Mouse (Mus musculus): ENCODE data around the gene Dse. TPM values are rescaled to one million over a fixed set of nuclear protein-coding genes. Genes with fewer than 3 reads are reported as not detected.
A peak's percentile ranks its signal among the peaks of the same experiment; 100 is the strongest.
"Not testable (repeated sequence)": the region's sequence is repeated elsewhere in the genome, so short reads cannot be mapped to it uniquely, and the experiment has no call there.

The Dse gene
- 44.0 and 44.5 TPM in 2 replicates for polyA plus RNA-seq (2015; fragmentation: Nextera tagmentation; extraction: Ambion mirVana)

GRCm38 (mm10) chr10:34207503-34207850, at the start of gene Dse:
Dse (minus strand) TSS chr10:34207715.
- Histone ChIP-seq H3K4me1 (peaks cover 23% of the 10 kb centered on the region), H3K9ac (peak within 1 kb of the TSS; percentile 89), H3K36me3 (peaks cover 6% of the 10 kb centered on the region; the same call in 1 of the 2 replicates), H3K9me3 (no peaks in the 10 kb centered on the region), H3K27me3 (no peaks in the 10 kb centered on the region), H3K4me3 (peak within 1 kb of the TSS; percentile 67), H3K27ac (peak within 1 kb of the TSS; percentile 95), H3K4me2 (replicated peaks) (peak within 1 kb of the TSS; percentile 73)
- peak; percentile 71 for ATAC-seq (ENCODE audit: low FRiP score, low read depth)
- WGBS: under 1% methylated on average over 14 of the region's 14 CpGs

GRCm38 (mm10) chr10:34252833-34253232, 45.3 kb upstream of the Dse start:
- not testable (repeated sequence) for H3K9ac ChIP-seq; ATAC-seq (ENCODE audit: low FRiP score, low read depth); H3K4me3 ChIP-seq; H3K9me3 ChIP-seq; H3K36me3 ChIP-seq; H3K4me2 ChIP-seq (replicated peaks); H3K4me1 ChIP-seq; H3K27me3 ChIP-seq; H3K27ac ChIP-seq
- 88% methylated on average over 9 of the region's 9 CpGs for WGBS

DNA sequence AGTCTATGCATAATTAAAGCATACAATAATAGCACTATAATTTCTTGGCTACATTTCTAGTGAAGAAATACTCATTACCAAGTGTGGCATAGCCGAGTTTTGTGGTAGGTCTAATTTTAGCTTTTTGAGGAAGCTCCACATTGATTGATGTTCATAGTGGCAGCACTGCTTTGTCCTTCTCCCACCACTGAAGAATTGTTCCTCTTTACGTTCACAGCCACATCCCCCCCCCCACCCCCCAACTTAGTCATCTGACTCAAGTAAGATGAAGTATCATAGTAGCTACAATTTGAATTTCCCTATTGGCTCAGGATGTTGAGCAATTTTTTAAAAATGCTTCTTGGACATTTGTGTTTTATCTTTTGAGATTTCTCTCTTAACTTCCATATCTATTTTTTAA, 42.1 kb upstream of the Dse start:
- no peaks in the 10 kb centered on the region for H3K4me1 ChIP-seq
- no peak overlapping the region for H3K4me2 ChIP-seq (replicated peaks)
- no peaks in the 10 kb centered on the region for H3K36me3 ChIP-seq
- no peaks in the 10 kb centered on the region for H3K9me3 ChIP-seq
- no peak overlapping the region for H3K9ac ChIP-seq
- WGBS: 77% methylated on average over 2 of the region's 2 CpGs
- H3K27ac ChIP-seq: no peak overlapping the region
- H3K27me3 ChIP-seq: no peaks in the 10 kb centered on the region
- H3K4me3 ChIP-seq: no peak overlapping the region
- no peak for ATAC-seq (ENCODE audit: low FRiP score, low read depth)

- Histone ChIP-seq H3K27ac (no peak overlapping the region), H3K36me3 (no peaks in the 10 kb centered on the region), H3K27me3 (no peaks in the 10 kb centered on the region), H3K4me1 (no peaks in the 10 kb centered on the region), H3K9me3 (no peaks in the 10 kb centered on the region), H3K4me3 (no peak overlapping the region), H3K9ac (no peak overlapping the region), H3K4me2 (replicated peaks) (no peak overlapping the region)
- no peak for ATAC-seq (ENCODE audit: low FRiP score, low read depth)
- 44% methylated on average over 3 of the region's 3 CpGs for WGBS
Observed at GRCm38 (mm10) chr10:34247757-34248156, 40.2 kb upstream of the Dse start.

- H3K4me1 ChIP-seq: no peaks in the 10 kb centered on the region
- no peak for ATAC-seq (ENCODE audit: low FRiP score, low read depth)
Observed at GRCm38 (mm10) chr10:34246106-34246505, 38.6 kb upstream of the Dse start.

GRCm38 (mm10) chr10:34244745-34245144, 37.2 kb upstream of the Dse start:
- Histone ChIP-seq H3K27me3 (no peaks in the 10 kb centered on the region), H3K4me3 (no peak overlapping the region), H3K9me3 (no peaks in the 10 kb centered on the region), H3K36me3 (no peaks in the 10 kb centered on the region), H3K4me1 (no peaks in the 10 kb centered on the region), H3K9ac (no peak overlapping the region), H3K4me2 (replicated peaks) (no peak overlapping the region), H3K27ac (no peak overlapping the region)
- no peak for ATAC-seq (ENCODE audit: low FRiP score, low read depth)
- 70% methylated on average over 5 of the region's 5 CpGs for WGBS

More at GRCm38 (mm10) chr10:34246106-34246505, 38.6 kb upstream of the Dse start:
- Histone ChIP-seq H3K36me3 (no peaks in the 10 kb centered on the region), H3K4me3 (no peak overlapping the region), H3K27me3 (no peaks in the 10 kb centered on the region), H3K4me2 (replicated peaks) (no peak overlapping the region), H3K9ac (no peak overlapping the region), H3K9me3 (no peaks in the 10 kb centered on the region), H3K27ac (no peak overlapping the region)
- WGBS: 75% methylated on average over 2 of the region's 2 CpGs

- Histone ChIP-seq H3K27me3 (no peaks in the 10 kb centered on the region), H3K4me1 (no peaks in the 10 kb centered on the region), H3K36me3 (no peaks in the 10 kb centered on the region), H3K9me3 (no peaks in the 10 kb centered on the region), H3K4me2 (replicated peaks) (no peak overlapping the region), H3K9ac (no peak overlapping the region), H3K4me3 (no peak overlapping the region), H3K27ac (no peak overlapping the region)
- 74% methylated on average over 4 of the region's 4 CpGs for WGBS
- no peak for ATAC-seq (ENCODE audit: low FRiP score, low read depth)
Observed at GRCm38 (mm10) chr10:34238536-34238935, 31.0 kb upstream of the Dse start.

- H3K4me1 ChIP-seq: no peaks in the 10 kb centered on the region
- no peak overlapping the region for H3K27ac ChIP-seq
- H3K36me3 ChIP-seq: no peaks in the 10 kb centered on the region
- no peak overlapping the region for H3K9ac ChIP-seq
- no peak overlapping the region for H3K4me3 ChIP-seq
- H3K27me3 ChIP-seq: no peaks in the 10 kb centered on the region
- 84% methylated on average over 5 of the region's 5 CpGs for WGBS
- H3K9me3 ChIP-seq: no peaks in the 10 kb centered on the region
- no peak overlapping the region for H3K4me2 ChIP-seq (replicated peaks)
- no peak for ATAC-seq (ENCODE audit: low FRiP score, low read depth)
Observed at GRCm38 (mm10) chr10:34236569-34236968, 29.1 kb upstream of the Dse start.

DNA sequence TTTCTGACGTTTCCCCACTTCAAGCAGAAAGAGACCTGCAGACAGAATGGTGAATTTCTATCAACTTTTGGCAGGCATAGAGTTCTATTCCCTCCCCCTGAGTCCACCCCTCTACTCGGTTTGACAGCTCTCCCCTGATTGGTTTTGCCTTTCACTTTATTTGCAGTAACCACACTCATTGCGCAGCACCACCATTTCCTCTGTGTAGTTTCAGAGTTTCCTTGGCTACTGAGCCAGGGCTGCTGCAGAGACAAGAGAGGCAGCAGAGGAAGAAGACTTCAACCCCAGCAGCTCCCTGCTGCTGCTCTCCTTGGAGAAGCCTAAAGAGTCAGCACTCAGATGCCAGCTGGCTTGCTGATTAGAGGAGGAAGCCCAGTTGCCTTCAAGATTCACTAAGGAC, 27.9 kb upstream of the Dse start:
- ATAC-seq (ENCODE audit: low FRiP score, low read depth): no peak
- no peaks in the 10 kb centered on the region for H3K27me3 ChIP-seq
- H3K4me2 ChIP-seq (replicated peaks): no peak overlapping the region
- no peaks in the 10 kb centered on the region for H3K4me1 ChIP-seq
- no peak overlapping the region for H3K4me3 ChIP-seq
- H3K9me3 ChIP-seq: no peaks in the 10 kb centered on the region
- H3K9ac ChIP-seq: no peak overlapping the region
- no peaks in the 10 kb centered on the region for H3K36me3 ChIP-seq
- 35% methylated on average over 3 of the region's 3 CpGs for WGBS
- H3K27ac ChIP-seq: no peak overlapping the region; the same call in 1 of the 2 replicates

GRCm38 (mm10) chr10:34233931-34234745, 26.6 kb upstream of the Dse start:
- Histone ChIP-seq H3K4me3 (no peak overlapping the region), H3K9ac (no peak overlapping the region), H3K36me3 (no peaks in the 10 kb centered on the region), H3K9me3 (no peaks in the 10 kb centered on the region), H3K4me2 (replicated peaks) (no peak overlapping the region), H3K27ac (no peak overlapping the region), H3K4me1 (no peaks in the 10 kb centered on the region), H3K27me3 (no peaks in the 10 kb centered on the region)
- WGBS: 34% methylated on average over 2 of the region's 2 CpGs
- ATAC-seq (ENCODE audit: low FRiP score, low read depth): no peak; the same call in 1 of the 2 replicates

- H3K27me3 ChIP-seq: no peaks in the 10 kb centered on the region
- H3K9me3 ChIP-seq: no peaks in the 10 kb centered on the region
- ATAC-seq (ENCODE audit: low FRiP score, low read depth): no peak
- H3K4me2 ChIP-seq (replicated peaks): no peak overlapping the region
- 50% methylated on average over 1 of the region's 1 CpGs for WGBS
- H3K27ac ChIP-seq: no peak overlapping the region
- no peak overlapping the region for H3K9ac ChIP-seq
- H3K36me3 ChIP-seq: no peaks in the 10 kb centered on the region
- H3K4me3 ChIP-seq: no peak overlapping the region
- no peaks in the 10 kb centered on the region for H3K4me1 ChIP-seq
Observed at GRCm38 (mm10) chr10:34233418-34233817, 25.9 kb upstream of the Dse start.

GRCm38 (mm10) chr10:34230121-34230675, 22.7 kb upstream of the Dse start:
- no peaks in the 10 kb centered on the region for H3K4me1 ChIP-seq
- no peaks in the 10 kb centered on the region for H3K36me3 ChIP-seq
- H3K27me3 ChIP-seq: no peaks in the 10 kb centered on the region
- no peak for ATAC-seq (ENCODE audit: low FRiP score, low read depth)
- whole genome bisulfite sequencing: 46% methylated on average over 5 of the region's 5 CpGs
- no peak overlapping the region for H3K4me3 ChIP-seq
- H3K9ac ChIP-seq: no peak overlapping the region
- no peaks in the 10 kb centered on the region for H3K9me3 ChIP-seq
- no peak overlapping the region for H3K4me2 ChIP-seq (replicated peaks)
- no peak overlapping the region for H3K27ac ChIP-seq

DNA sequence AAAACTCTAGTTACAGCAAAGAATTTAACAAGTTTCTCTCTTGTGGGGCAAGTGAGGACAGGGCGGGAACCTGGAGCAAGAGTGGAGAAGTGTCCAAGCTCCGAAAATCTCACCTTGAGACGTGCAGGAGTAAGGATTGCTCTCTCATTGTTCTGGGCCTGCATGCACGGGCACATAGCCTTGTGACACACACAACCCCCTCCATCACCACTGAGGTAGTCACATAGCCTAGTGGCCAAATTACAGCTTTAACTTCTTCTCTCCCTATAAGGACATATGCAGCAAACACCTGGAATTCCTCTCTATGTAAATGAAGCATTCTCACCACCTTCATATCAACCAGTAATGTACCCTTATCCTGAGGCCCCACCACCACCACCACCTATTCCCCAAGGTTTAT, 22.0 kb upstream of the Dse start:
- Histone ChIP-seq H3K36me3 (no peaks in the 10 kb centered on the region), H3K27me3 (no peaks in the 10 kb centered on the region), H3K9ac (no peak overlapping the region), H3K4me2 (replicated peaks) (no peak overlapping the region), H3K4me1 (no peaks in the 10 kb centered on the region), H3K4me3 (no peak overlapping the region), H3K9me3 (no peaks in the 10 kb centered on the region), H3K27ac (no peak overlapping the region)
- no peak for ATAC-seq (ENCODE audit: low FRiP score, low read depth)
- 72% methylated on average over 4 of the region's 4 CpGs for WGBS

Data from limb, embryonic 13.5 days (tissue).